Mouse (Mus musculus) forebrain, embryonic 10.5 days (tissue): ENCODE data around the gene Olr1. TPM values are rescaled to one million over a fixed set of nuclear protein-coding genes. Genes with fewer than 3 reads are reported as not detected.
"Not testable (repeated sequence)": the region's sequence is repeated elsewhere in the genome, so short reads cannot be mapped to it uniquely, and the experiment has no call there.

Source experiments
- DNase-seq: peaks from one replicate; pipeline ENCODE4 v3.0.0-alpha.2; 2017; ENCODE audit warnings: low spot score; ENCODE audit errors: extremely low spot score
- H3K27ac ChIP-seq: fragments of 300-500 bp; sonication (generic); 2 replicates; pipeline ENCODE4 v1.5.1; 2016; ENCODE audit warnings: mild to moderate bottlenecking
- H3K27me3 ChIP-seq: fragments of 300-500 bp; sonication (generic); 2 replicates; pipeline ENCODE4 v1.6.1; 2016; ENCODE audit warnings: mild to moderate bottlenecking; ENCODE audit not compliant: poor library complexity, severe bottlenecking
- H3K36me3 ChIP-seq: fragments of 300-500 bp; sonication (generic); replicated peaks from 2 replicates; pipeline ENCODE4 v1.6.1; 2016; ENCODE audit warnings: mild to moderate bottlenecking, moderate library complexity
- H3K4me1 ChIP-seq: fragments of 300-500 bp; sonication (generic); 2 replicates; pipeline ENCODE4 v1.6.1; 2016
- H3K4me3 ChIP-seq: fragments of 300-500 bp; sonication (generic); 2 replicates; pipeline ENCODE4 v1.5.1; 2016; ENCODE audit warnings: mild to moderate bottlenecking, moderate library complexity
- H3K9me3 ChIP-seq: fragments of 300-500 bp; sonication (generic); 2 replicates; pipeline ENCODE4 v1.6.1; 2016; ENCODE audit warnings: mild to moderate bottlenecking, moderate library complexity
- WGBS: fragments of 180-500 bp; shearing (Covaris S2); methylation state at CpG from one replicate; pipeline ENCODE4 v1.1.7; 2016; 5-methylcytosine and 5-hydroxymethylcytosine counted together
- polyA plus RNA-seq: library from polyadenylated mRNA; unstranded; fragments of >200 nt; fragmentation: Nextera tagmentation; extraction: Ambion mirVana; gene quantifications from 2 replicates; pipeline ENCODE4 v1.2.1, GENCODE M21; 2016

The Olr1 gene
- polyA plus RNA-seq, 1 experiment from 2014 or later: not detected

DNA sequence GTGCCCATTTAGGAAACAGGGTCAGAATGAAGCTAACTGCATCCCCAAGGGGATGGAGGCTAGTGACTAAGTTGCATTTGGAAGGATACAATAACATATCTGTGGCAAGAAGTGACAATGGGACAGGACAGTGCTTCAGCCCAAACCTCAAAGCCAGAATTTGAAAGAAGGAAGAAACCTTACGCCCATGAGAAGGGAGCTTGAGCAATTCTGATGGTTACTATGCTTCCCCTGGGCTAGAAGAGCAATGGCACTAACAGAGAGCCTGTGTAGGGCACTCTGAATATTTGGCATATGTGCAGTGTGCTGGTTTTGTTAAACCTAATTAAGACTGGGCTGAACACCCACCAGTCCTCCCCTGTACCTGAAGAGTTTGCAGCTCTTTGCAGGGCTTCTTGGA, 7.4 kb downstream of the Olr1 start:
- H3K9me3 ChIP-seq: peaks cover 12% of the 10 kb centered on the region
- not testable (repeated sequence) for DNase-seq, H3K4me1 ChIP-seq, H3K4me3 ChIP-seq, H3K36me3 ChIP-seq, H3K27ac ChIP-seq, H3K27me3 ChIP-seq
- 93% methylated on average over 1 of the region's 1 CpGs for WGBS

DNA sequence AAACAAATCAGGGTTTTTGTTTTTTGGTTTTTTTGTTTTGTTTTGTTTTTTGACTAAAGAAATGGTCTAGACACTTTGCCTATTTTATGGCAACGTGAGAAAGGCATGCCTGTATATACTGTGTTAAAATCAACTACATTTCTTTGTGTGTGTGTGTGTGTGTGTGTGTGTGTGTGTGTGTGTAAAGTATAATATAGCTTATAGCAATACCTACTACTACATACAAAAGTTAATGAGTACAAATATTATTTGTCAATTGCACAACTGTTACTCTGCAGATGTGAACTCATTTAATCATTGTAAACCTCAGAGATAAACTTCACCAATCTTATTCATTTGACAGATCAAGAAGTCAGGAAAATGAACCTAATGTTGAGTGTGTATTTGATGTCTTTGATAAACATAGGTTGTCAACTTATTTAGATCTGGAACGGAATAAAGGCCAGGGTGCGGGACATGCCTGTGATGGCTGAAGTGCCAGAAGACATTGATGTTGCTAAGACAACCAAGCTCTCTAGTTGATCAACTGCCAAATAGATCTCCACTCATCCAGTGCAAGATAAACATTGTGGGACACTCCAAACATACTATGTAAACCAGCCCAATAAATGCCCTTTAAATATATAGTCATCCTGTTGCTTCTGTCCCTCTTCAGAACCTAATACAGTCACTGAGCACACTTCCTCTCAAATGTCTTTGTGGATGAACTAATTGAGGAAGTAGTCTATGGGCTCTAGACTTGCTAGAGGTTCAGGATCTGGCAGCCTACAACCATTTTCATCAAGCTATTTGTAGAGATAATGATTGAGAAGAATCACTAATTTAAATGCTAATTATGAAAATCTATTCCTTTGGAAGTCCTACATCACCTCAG, 9.4 kb downstream of the Olr1 start:
- WGBS: 94% methylated on average over 3 of the region's 3 CpGs
- Histone ChIP-seq H3K9me3 (peaks cover under 1% of the 10 kb centered on the region), H3K4me3 (no peak overlapping the region), H3K27me3 (no peaks in the 10 kb centered on the region), H3K4me1 (no peaks in the 10 kb centered on the region), H3K36me3 (no peaks in the 10 kb centered on the region), H3K27ac (no peak overlapping the region)
- no peak for DNase-seq

DNA sequence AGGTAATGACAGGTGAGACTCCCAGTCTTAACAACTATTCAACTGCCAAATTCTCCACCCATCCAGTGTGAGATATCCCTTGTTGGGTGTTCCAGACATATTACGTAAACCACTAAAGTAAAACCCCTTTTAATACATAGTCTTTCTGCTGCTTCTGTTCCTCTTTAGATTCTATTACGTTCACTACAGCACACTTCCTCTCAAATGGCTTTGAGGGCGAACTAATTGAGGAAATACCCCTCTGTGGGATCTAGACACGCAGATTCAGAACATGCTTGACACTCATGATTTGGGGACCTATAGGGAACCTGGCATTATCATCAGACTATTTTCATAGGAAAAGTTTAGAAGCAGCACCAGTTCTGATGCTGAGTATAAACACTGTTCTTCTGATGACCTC, 12.0 kb downstream of the Olr1 start:
- no peaks in the 10 kb centered on the region for H3K27me3 ChIP-seq
- H3K4me1 ChIP-seq: no peaks in the 10 kb centered on the region
- H3K4me3 ChIP-seq: no peak overlapping the region
- no peaks in the 10 kb centered on the region for H3K36me3 ChIP-seq
- H3K27ac ChIP-seq: no peak overlapping the region
- H3K9me3 ChIP-seq: no peaks in the 10 kb centered on the region
- no peak for DNase-seq
- 88% methylated on average over 4 of the region's 4 CpGs for WGBS

DNA sequence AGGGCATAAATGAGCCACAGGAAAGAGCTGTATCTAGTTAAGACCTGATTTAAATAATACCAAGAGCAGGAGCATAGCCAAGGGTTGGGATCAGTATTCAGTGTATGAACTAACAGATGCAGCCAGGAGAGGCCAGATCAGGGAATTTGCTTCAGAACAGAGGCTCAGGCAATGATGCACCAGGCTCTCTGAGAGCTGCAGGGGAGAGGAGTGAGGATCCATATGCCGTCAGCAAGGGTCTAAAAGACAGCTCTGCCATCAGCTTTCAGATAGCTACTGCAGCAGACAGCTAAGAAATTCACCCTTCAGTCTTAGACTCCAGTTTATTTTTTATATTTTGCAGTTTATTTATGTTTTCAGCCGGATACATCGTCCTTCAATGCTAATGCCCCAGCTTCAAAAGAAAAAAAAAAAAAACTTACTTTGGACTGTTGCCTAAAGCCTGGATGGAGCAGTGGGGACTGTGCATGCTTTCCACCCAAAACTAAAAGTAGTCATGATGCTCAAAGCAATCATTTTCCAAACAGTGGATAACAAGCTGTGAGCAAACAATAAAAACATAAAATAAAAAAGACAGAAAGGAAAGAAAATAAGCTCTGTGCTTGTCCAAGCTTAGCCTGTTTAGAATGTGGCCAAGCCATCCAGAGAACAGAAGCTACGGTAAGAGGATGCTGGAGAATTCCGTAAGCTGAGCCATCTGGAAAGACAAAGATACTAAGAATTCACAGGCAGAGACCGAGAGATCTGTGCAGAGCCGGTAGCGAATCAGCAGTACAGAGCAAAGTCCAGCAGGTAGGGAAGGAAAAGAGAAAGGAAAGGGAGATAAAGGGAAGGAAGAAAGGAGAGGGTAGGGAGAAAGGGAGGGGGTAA, 26.6 kb downstream of the Olr1 start:
- no peaks in the 10 kb centered on the region for H3K4me1 ChIP-seq
- H3K4me3 ChIP-seq: no peak overlapping the region
- H3K27me3 ChIP-seq: no peaks in the 10 kb centered on the region
- no peak overlapping the region for H3K27ac ChIP-seq
- H3K9me3 ChIP-seq: no peaks in the 10 kb centered on the region
- WGBS: 80% methylated on average over 8 of the region's 8 CpGs
- DNase-seq: no peak
- H3K36me3 ChIP-seq: no peaks in the 10 kb centered on the region

DNA sequence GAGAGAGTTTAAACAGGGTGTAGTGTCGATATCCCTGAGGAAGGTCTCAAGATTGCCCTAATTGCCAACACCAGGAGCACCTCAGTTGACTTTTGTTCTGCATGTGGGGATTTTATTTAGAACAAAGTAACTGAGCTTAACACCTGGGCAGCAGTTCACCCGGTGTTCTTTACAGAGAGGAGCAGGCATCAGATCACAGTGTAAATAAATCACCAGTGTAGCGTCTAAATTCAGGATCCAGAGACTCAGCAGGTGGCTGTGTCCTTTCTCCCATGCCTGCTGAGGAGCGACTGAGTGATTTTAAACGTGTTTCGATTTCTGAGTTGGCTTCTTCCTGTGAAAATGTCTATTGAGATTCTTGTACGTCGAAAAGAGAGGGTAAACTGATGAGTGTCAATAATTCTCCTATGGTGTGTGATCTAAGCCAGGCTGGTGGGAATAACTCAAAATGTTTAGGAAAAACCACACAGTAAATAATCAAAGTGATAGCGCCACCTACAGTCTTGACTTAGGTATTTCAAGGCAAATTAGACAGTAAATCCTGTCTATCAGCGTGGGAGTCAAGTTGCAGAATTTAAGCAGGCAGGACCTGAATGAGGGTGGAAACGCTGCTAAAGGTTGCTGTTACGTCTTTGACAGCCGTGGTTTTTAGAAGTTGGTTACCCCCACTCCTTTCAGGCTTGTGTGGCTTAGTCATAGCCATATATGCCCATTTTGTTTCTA, 30.4 kb downstream of the Olr1 start:
- no peak overlapping the region for H3K27ac ChIP-seq
- no peaks in the 10 kb centered on the region for H3K4me1 ChIP-seq
- no peaks in the 10 kb centered on the region for H3K36me3 ChIP-seq
- no peak overlapping the region for H3K4me3 ChIP-seq
- no peaks in the 10 kb centered on the region for H3K27me3 ChIP-seq
- DNase-seq: no peak
- 39% methylated on average over 13 of the region's 13 CpGs for WGBS
- no peaks in the 10 kb centered on the region for H3K9me3 ChIP-seq

DNA sequence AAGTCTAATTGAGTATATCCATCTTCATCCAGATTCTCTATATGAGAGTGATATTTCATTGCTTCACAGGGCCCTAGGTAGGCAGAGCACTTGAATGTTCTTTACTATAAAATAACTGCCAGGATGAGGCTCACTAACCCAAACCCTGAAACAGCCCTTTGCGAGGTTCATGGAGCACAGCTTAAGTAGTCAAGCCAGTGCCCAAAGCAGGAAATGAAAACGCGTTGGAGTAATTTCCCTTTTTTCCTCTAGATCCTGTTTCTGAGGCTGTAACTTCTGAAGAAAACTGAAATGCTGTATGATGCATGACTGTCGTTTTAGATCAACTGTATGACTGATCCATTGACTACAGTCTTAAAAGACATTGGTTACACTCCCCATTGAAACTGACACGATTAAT, 34.3 kb downstream of the Olr1 start:
- Histone ChIP-seq H3K4me3 (no peak overlapping the region), H3K4me1 (no peaks in the 10 kb centered on the region), H3K36me3 (no peaks in the 10 kb centered on the region), H3K27ac (no peak overlapping the region), H3K9me3 (no peaks in the 10 kb centered on the region), H3K27me3 (no peaks in the 10 kb centered on the region)
- DNase-seq: no peak
- 87% methylated on average over 5 of the region's 5 CpGs for WGBS

DNA sequence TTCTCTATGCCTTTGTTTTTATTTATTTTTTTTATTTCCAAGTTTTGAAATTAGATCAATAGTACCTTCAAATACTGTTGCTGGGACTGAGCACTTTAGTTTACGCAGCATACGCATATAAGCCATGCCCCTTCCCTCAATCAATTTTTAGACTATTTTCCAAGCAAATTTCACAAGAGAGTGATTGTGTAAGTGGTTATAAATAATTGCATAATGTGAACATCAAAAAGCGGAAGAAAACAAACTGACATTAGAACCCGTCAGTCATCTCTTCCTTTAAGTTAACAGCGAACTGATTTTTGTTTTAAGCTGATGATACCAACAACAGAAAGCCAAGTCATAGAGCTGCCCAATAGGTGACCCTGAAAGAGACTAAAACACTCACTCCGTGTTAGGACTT, 35.6 kb downstream of the Olr1 start:
- Histone ChIP-seq H3K27me3 (no peaks in the 10 kb centered on the region), H3K4me1 (no peaks in the 10 kb centered on the region), H3K4me3 (no peak overlapping the region), H3K9me3 (no peaks in the 10 kb centered on the region), H3K27ac (no peak overlapping the region), H3K36me3 (no peaks in the 10 kb centered on the region)
- DNase-seq: no peak
- 89% methylated on average over 6 of the region's 6 CpGs for WGBS

DNA sequence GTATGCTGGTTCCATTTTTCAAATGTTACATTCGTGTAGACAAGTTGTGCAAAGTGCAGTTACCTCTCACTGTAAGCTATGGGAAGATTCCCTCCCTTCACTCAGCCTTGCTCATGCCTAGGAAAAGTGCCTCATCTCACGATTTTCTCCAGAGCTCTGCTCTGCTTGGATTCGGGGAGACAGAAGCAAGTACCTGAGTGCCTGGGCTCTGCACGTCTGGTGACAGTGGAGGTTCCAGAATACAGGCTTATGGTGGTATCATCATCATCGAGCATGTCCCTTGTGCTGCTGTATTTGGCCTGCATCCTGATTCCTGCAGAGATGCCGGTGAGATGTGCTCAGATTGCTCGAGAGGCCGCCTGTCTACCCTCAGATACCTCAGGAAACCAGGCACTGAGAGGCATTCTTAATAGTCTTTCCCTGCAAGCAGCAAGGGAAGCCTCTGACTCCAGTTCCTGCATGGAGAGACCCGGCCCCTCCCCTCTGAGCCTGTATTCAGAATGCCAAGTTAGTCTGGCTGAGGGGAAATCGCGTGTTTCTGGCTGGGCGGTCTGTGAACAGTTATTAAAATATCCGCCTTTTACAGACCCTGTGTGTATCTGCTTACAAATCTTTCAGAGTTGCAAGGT, 55.4 kb downstream of the Olr1 start, which contains the start of gene Clec1a:
TSS of gene Clec1a (minus strand) at position 590 of the 629 bp plus-strand sequence.
- Histone ChIP-seq H3K27ac (no peak within 1 kb of the TSS), H3K4me3 (no peak within 1 kb of the TSS), H3K36me3 (no peaks in the 10 kb centered on the region), H3K27me3 (no peaks in the 10 kb centered on the region), H3K4me1 (no peaks in the 10 kb centered on the region), H3K9me3 (no peaks in the 10 kb centered on the region)
- 72% methylated on average over 13 of the region's 13 CpGs for WGBS
- DNase-seq: no peak

DNA sequence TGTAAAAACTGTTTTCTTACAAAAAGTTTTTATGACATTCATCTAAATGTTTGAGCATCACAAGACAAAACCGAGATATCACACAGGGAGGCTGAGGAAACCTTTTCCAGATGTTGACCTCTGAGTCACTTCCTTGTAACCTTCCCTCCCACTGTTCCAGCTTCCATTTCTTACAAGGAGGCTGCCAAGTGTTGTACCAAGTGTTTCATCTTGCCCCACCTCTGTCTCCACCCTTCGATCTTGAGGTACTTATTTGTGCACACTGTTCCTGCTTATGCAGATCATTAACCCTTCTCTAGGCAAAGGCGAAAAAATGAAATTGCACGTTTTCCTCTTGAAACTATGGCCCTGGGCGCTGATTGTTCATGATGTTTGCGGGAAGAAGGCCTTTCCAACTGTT, 57.2 kb downstream of the Olr1 start:
- H3K27ac ChIP-seq: no peak overlapping the region
- no peak for DNase-seq
- no peaks in the 10 kb centered on the region for H3K4me1 ChIP-seq
- no peak overlapping the region for H3K4me3 ChIP-seq
- H3K36me3 ChIP-seq: no peaks in the 10 kb centered on the region
- no peaks in the 10 kb centered on the region for H3K9me3 ChIP-seq
- 82% methylated on average over 6 of the region's 6 CpGs for WGBS
- no peaks in the 10 kb centered on the region for H3K27me3 ChIP-seq

DNA sequence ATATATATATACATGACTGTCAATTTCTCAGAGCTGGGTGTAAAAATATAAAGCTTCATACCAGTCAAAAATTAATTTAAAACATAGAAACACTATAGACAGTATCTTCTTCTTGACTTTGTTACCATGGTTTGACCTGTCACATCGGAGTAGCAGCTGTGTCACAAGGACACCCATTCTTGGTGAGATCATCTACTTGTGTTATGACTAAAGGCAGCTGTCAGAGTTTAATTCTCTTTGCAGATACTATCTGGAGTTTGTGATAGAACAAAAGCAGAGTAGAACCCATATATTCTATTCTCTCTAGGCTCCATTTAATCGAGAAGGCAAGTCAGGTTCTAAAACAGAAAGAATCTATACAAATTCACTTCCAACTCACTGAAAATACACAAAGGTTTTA, 68.9 kb downstream of the Olr1 start:
- DNase-seq: no peak
- H3K4me3 ChIP-seq: no peak overlapping the region
- no peaks in the 10 kb centered on the region for H3K27me3 ChIP-seq
- H3K4me1 ChIP-seq: no peaks in the 10 kb centered on the region; the same call in 1 of the 2 replicates
- H3K9me3 ChIP-seq: no peaks in the 10 kb centered on the region
- 88% methylated on average over 2 of the region's 2 CpGs for WGBS
- no peaks in the 10 kb centered on the region for H3K36me3 ChIP-seq
- H3K27ac ChIP-seq: no peak overlapping the region

DNA sequence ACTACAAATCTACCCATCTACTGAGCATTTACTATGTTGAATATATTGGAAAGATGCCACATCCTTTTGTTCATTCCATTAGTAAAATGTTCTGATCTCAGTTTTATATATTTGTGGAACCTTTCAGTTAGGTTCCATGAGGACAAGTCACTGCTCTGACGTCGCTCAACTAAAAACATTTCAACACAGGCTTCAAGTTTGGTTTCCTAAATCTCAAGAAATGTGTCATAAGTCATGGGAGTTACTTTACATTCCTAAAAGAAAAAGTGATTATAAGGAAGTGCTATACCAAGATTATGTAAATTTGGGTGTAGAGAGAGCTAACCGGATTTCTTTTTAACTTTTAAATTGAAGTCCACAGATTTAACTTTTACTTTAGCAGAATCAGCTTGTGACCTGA, 70.9 kb downstream of the Olr1 start:
- no peaks in the 10 kb centered on the region; the same call in 1 of the 2 replicates for H3K4me1 ChIP-seq
- H3K4me3 ChIP-seq: no peak overlapping the region
- H3K9me3 ChIP-seq: no peaks in the 10 kb centered on the region
- H3K36me3 ChIP-seq: no peaks in the 10 kb centered on the region
- DNase-seq: no peak
- H3K27me3 ChIP-seq: no peaks in the 10 kb centered on the region
- H3K27ac ChIP-seq: no peak overlapping the region
- 92% methylated on average over 3 of the region's 3 CpGs for WGBS
